Mouse (Mus musculus) thymus, adult 18-20 months (tissue): Measurements from ENCODE around the gene Nbea.

Experiments
- DNase-seq, 2 experiments: peaks; one replicate each; pipeline ENCODE4 v3.0.0; 2022; ENCODE audit warnings: mixed read lengths in 2 of 2

Nbea gene

GRCm38 (mm10) chr3:55742654-55743053, 440.8 kb downstream of the Nbea start:
- no peak for DNase-seq

- DNase-seq, result no peak
These were observed 441.3 kb downstream of the Nbea start for GRCm38 (mm10) chr3:55742218-55742617.

DNA sequence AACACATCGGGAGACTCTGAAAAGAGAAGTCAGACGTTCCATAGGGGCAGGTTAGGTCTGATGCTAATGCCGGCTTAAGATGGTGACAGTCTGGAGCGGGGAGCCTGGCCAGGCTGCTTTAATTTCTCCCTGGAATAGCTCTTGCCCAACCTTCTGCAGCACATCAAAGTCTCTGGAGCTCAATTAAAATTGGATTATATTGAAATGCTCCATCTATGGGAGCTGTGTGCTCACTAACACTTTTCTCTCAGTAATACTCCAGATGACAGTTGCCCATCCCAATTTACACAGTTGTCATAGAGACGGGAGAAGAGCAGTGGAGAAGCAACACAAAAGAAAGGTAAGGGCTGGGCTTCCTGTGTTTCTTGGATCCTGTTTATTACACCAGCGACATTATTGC, 442.1 kb downstream of the Nbea start:
- no peak for DNase-seq

GRCm38 (mm10) chr3:55733665-55734064, 449.8 kb downstream of the Nbea start:
- no peak for DNase-seq

DNA sequence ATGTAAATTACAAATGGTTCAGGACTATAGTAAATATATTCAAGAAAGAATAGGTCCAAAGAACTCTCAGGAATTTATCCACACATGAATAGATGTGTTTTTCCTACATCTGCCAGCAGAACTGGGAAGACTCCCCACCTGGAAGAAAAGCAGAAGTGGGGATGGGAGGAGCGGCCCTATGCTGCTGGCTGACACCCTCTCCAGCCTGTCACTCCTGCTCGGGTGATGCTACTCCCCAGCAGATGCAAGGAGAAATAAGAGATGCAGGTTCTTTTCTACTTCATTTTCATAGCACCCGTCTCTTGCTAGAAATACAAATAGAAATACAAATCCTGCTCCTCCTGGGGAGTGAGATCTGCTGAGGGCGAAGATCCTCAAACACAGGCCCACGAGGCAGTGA, 453.0 kb downstream of the Nbea start:
- no peak for DNase-seq

GRCm38 (mm10) chr3:55730142-55730541, 453.4 kb downstream of the Nbea start:
- no peak for DNase-seq

GRCm38 (mm10) chr3:55714260-55714659, 469.2 kb downstream of the Nbea start:
- no peak for DNase-seq

DNA sequence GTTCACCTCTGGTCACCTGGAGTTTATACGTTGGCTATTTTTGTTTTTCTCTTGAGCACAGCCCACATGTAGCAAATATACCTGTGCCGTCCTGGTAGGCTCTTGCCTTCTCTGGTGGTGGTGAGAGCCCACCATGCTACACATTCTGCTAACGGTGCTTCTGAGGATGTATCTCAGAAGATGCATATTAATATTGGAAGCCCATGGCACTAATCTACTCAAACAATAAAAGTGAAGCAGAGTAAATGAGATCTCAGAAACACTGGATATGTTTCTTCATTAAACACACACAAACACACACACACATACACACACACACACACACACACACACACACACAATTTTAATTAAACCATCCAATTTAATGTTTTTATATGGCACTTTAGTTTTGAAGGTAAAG, 469.6 kb downstream of the Nbea start:
- DNase-seq, result no peak

DNA sequence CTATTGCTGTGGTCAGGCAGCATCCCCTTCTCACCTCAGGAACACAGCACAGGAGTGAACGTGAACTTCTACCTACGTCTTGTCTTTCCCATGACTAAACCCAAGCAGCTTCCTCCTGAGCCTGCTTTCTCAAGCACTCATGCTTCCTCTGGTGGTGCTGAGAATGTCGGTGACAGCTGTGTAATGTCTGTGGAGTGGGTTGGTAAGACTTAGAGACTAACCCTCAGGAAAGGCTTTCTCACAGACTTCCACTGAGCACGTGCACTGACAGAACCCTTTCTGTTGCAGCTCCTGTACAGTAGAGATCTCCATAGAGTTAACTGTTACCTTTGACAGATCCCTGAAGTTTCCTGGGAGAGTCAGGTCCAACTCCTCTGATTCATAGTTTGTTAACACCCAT, 473.2 kb downstream of the Nbea start:
- DNase-seq, result no peak

DNA sequence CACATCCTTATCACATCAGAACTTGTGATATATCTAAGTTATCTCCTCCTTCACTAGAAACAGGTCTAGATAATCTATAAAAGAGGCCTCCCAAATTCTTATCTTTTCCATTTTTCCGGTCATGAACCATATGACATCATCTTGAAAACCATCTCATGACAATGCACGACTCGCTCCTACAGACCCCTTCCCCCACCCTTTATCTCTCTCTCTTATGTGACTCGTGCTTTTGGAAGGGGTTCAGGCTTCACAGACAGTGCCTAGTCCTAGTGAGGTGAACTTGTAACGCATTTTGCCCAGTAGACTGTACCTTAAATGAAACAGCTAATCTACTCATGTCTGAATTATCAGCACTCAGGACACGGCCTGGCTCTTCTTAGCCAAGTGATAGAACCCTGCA, 481.9 kb downstream of the Nbea start:
- DNase-seq, result no peak

GRCm38 (mm10) chr3:55697174-55697573, 486.3 kb downstream of the Nbea start:
- DNase-seq, result no peak

- DNase-seq, result no peak
These were observed 490.4 kb downstream of the Nbea start for GRCm38 (mm10) chr3:55693073-55693472.

GRCm38 (mm10) chr3:55688098-55688497, 495.4 kb downstream of the Nbea start:
- DNase-seq, result no peak

DNA sequence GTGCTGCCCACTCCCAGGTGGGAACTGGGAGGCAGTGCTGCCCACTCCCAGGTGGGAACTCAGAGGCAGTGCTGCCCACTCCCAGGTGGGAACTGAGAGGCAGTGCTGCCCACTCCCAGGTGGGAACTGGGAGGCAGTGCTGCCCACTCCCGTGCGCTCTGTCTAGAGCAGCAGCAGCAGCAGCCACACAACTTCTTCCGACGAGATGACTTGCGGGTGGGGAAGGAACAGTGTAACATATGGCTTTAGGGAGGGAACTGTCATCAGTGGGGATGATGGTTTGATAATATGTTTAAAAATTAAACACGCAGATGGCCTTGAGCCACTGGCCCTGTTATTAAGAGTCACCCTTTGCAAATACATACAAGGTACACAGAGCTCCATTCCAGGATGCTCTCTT, 496.5 kb downstream of the Nbea start:
- DNase-seq, result no peak

- no peak for DNase-seq
These were observed 497.9 kb downstream of the Nbea start for GRCm38 (mm10) chr3:55685627-55686026.

DNA sequence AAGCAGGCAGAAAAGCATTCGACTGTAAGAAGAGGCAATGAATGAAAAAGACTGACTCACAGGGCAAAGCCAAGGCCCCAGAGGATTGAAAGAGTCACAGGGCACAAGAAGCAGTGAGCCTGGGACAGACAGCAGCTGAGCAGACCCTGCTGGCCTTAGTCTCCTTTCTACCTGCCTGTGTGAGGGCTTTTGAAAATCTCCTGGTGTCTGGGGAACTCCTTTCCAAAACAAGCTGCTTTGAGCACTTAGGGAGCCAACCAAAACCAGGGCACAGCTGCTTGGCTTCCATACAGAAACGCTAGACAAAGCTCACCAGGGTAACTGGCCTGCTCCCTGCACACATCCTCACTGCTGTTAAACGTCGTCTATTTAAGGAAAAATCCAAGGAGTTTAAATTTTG, 498.6 kb downstream of the Nbea start:
- no peak for DNase-seq

DNA sequence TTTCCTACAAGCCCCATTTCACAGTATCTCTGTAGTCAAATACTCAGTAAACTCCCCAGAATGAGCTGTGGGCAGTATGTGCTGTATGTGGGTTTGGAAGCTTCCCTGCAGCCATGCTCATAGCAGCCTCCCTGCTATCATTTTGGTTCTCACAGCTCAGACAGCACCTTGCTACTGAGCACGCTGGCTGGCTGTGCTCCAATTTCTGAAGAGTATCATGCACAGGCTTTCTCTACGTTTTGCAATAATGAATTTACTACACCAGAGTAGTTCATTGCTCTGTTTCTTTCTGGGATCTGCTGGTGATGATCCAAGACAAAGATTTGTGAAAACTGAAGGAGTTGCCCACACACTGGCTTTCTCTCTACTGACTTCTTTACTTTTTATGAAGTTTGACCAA, 505.8 kb downstream of the Nbea start:
- DNase-seq, result no peak

DNA sequence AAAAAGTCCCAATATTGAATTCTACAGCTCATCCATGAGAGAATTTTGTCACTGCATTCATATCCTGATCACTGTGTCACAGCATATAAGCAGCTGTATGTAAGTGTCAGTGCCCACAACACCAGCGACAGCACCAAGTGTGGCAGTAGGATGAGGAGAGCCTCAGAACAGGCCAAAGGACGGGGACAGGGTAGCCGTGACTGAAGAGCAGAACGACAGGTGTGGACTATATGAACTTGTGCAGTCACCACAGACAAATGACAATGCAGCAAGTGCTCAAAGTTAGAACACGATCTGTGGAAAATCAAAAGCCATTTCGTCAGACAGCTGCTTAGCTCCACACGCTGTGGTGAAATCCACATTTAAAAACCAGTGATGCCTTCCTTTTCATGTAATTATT, 509.3 kb downstream of the Nbea start:
- no peak for DNase-seq

- DNase-seq, result no peak
These were observed 516.5 kb downstream of the Nbea start for GRCm38 (mm10) chr3:55667048-55667447.

GRCm38 (mm10) chr3:55665928-55666327, 517.6 kb downstream of the Nbea start:
- DNase-seq, result no peak

DNA sequence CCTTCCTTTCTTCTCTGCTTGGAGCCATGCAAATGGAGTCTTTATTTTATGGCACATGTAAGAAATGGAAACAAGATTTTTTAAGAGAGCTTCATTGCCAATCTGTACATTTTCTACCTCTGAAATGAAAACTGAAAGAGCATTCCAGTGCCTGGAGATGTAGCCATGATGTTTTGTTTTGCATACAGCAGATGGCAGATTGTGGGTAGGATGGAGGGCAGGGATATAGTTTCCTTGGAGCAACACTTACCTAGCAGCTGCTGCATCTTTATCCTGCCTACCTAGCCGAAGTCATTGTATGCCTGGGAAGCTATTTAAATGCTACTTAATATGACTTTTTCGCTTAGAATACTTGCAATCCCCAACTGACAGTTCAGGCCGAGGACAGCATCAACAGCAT, 518.8 kb downstream of the Nbea start:
- no peak for DNase-seq

- no peak for DNase-seq
These were observed 521.6 kb downstream of the Nbea start for GRCm38 (mm10) chr3:55661678-55662445.

DNA sequence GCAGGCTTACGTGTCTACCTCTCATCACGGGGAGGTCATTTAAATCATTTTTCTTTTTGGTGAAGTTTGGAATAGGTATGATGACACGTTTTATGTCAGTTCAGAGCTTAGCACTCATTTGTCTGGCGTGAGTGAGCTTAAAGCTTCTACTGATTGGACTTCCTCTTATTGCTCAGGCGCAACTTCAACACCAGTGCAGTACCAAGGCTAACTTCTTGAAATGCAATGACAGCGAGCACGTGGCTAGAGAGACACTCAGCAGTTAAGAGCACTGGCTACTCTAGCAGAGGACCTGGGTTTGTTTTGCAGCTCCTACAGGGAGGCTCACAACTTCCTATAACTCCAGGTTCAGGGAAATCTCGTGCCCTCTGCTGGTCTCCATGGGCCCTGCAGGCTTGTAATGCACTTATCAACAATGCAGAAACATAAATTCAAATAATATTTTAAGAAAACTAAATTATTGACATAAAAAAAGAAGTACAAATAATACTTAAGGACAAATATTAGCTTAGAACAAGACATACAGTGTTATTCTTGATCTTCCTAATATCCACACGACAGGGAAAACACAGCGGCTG, 523.2 kb downstream of the Nbea start:
- DNase-seq, result no peak

GRCm38 (mm10) chr3:55659558-55660215, 523.8 kb downstream of the Nbea start:
- DNase-seq, result no peak
